In genomic region chr13:71957147-71957546, GRCm38 (mm10) we compare ENCODE assay signal across 11 mouse cellular contexts. TPM values are rescaled to one million over a fixed set of nuclear protein-coding genes. Genes with fewer than 3 reads are reported as not detected.
DNase-seq lines count a peak whose midpoint lies in the region; ATAC-seq and TF ChIP-seq lines count a peak whose summit lies in the region.
"Had no signal": no experiment of that assay in that cellular context is flagged by ENCODE, and none has a peak within 500 bp of the region (broad histone marks: within the 10 kb centered on the region; RNA-seq: fewer than 3 reads in every experiment).

No protein-coding gene starts in this region.

- H3K9me3 ChIP-seq in heart, embryonic 13.5 days, result no peaks in the 10 kb centered on the region
- H3K9me3 ChIP-seq in ES-E14 (ENCODE audit: control insufficient read depth, insufficient read depth, low read depth, low read length), result no peaks in the 10 kb centered on the region
- no peaks in the 10 kb centered on the region for H3K9me3 ChIP-seq in embryonic facial prominence, embryonic 15.5 days (replicated peaks)
- H3K9me3 ChIP-seq in midbrain, embryonic 11.5 days (ENCODE audit: control insufficient read depth, low read length), result no peaks in the 10 kb centered on the region

- in situ Hi-C loops in ES-E14 (cut with MboI; ENCODE audit: low sequenced_read_pairs in 2 of 2, unreplicated experiment in 2 of 2), result loop anchor here (5.0 to 25.0 kb wide), 3 partner anchors 502 to 1305 kb away; partner anchors contain the start of genes Irx2 (in 1 of the 2) and Irx4 (in 1 of the 2)

- H3K36me3 ChIP-seq in heart, embryonic 13.5 days, result no peaks in the 10 kb centered on the region
- no peaks in the 10 kb centered on the region for H3K36me3 ChIP-seq in heart, adult 2 months (ENCODE audit: control insufficient read depth, insufficient read depth, low read length)
- no peaks in the 10 kb centered on the region for H3K36me3 ChIP-seq in ES-E14 (ENCODE audit: control insufficient read depth, insufficient read depth, low read length, poor library complexity, severe bottlenecking)
- no peaks in the 10 kb centered on the region for H3K36me3 ChIP-seq in embryonic facial prominence, embryonic 15.5 days
- peaks cover 3% of the 10 kb centered on the region; the same call in 1 of the 2 replicates for H3K36me3 ChIP-seq in midbrain, embryonic 11.5 days (ENCODE audit: control insufficient read depth, insufficient read depth, low read length)

- H3K27me3 ChIP-seq in heart, embryonic 13.5 days (replicated peaks), result peaks cover 88% of the 10 kb centered on the region
- peaks cover 3% of the 10 kb centered on the region; the same call in 1 of the 2 replicates for H3K27me3 ChIP-seq in heart, adult 2 months (ENCODE audit: control insufficient read depth, insufficient read depth, low read length)
- H3K27me3 ChIP-seq in embryonic facial prominence, embryonic 15.5 days, result peaks cover 85% of the 10 kb centered on the region
- peaks cover 9% of the 10 kb centered on the region; the same call in 1 of the 2 replicates for H3K27me3 ChIP-seq in midbrain, embryonic 11.5 days (ENCODE audit: control insufficient read depth, insufficient read depth, low read length)

- WGBS in heart, embryonic 13.5 days, result 26% methylated on average over 18 of the region's 18 CpGs
- 30% methylated on average over 18 of the region's 18 CpGs for WGBS in heart, adult 2 months
- WGBS in embryonic facial prominence, embryonic 15.5 days, result 17% methylated on average over 18 of the region's 18 CpGs
- 9% methylated on average over 18 of the region's 18 CpGs for WGBS in midbrain, embryonic 11.5 days

- H3K9ac ChIP-seq in heart, embryonic 13.5 days, result peak overlapping the region; percentile 20; the same call in 1 of the 2 replicates
- no peak overlapping the region for H3K9ac ChIP-seq in heart, adult 2 months (ENCODE audit: low read depth, low read length)
- no peak overlapping the region for H3K9ac ChIP-seq in ES-E14 (ENCODE audit: insufficient read depth, low read depth, low read length, poor library complexity, severe bottlenecking)
- H3K9ac ChIP-seq in embryonic facial prominence, embryonic 15.5 days, result no peak overlapping the region
- H3K9ac ChIP-seq in midbrain, embryonic 11.5 days (ENCODE audit: low read length), result peak overlapping the region; percentile 98

- H3K4me2 ChIP-seq in heart, embryonic 13.5 days, result peak overlapping the region; percentile 81
- peak overlapping the region; percentile 44; the same call in 1 of the 2 replicates for H3K4me2 ChIP-seq in embryonic facial prominence, embryonic 15.5 days (replicated peaks)
- H3K4me2 ChIP-seq in midbrain, embryonic 11.5 days, result peak overlapping the region; percentile 63

- no peak for ATAC-seq in heart, embryonic 13.5 days (ENCODE audit: extremely low read depth, insufficient number of reproducible peaks, low FRiP score, low TSS enrichment)
- no peak for ATAC-seq in embryonic facial prominence, embryonic 15.5 days (ENCODE audit: insufficient number of reproducible peaks, low FRiP score, low TSS enrichment, low read depth)
- no peak for ATAC-seq in midbrain, embryonic 11.5 days (ENCODE audit: low FRiP score)

- DNase-seq in heart, adult 2 months, result no peak
- DNase-seq in ES-E14 (ENCODE audit: low read depth, low spot score), result no peak
- peak; percentile 96 for DNase-seq in midbrain, embryonic 11.5 days (ENCODE audit: low spot score, missing footprints)
- no peak for DNase-seq in adipocyte (ENCODE audit: low spot score)
- DNase-seq in gastrocnemius, postnatal 36 days, result no peak
- DNase-seq in gastrocnemius, adult 8-10 months (ENCODE audit: low spot score in 2 of 2), result no peak
- DNase-seq: adrenal gland, postnatal 25 days had no signal

- TF ChIP-seq EP300 in heart, adult 2 months (IDR thresholded peaks at IDR 0.05; ENCODE audit: insufficient read depth, low read depth, low read length), result no peak

- no peak for TF ChIP-seq POLR2A in heart, adult 2 months (IDR thresholded peaks at IDR 0.05; ENCODE audit: insufficient read depth, low read depth, low read length)

- TF ChIP-seq CTCF in heart, adult 2 months (IDR thresholded peaks at IDR 0.05), result no peak

- intact Hi-C loops in heart, adult 2 months (cut with DNase I), result loop anchor here (5.0 kb wide), 1 partner anchor 1075 kb away; no protein-coding TSS in a partner anchor
- intact Hi-C loops in gastrocnemius, postnatal 36 days (cut with DNase I), result no loop called here

- H3K4me1 ChIP-seq in heart, embryonic 13.5 days, result peaks cover 33% of the 10 kb centered on the region
- H3K4me1 ChIP-seq in heart, adult 2 months (ENCODE audit: control insufficient read depth, insufficient read depth, low read length), result no peaks in the 10 kb centered on the region
- peaks cover 0 to 3% of the 10 kb centered on the region in 2 experiments; a peak in 1 of 4 replicates for H3K4me1 ChIP-seq in ES-E14 (ENCODE audit: control insufficient read depth in 2 of 2, insufficient read depth in 2 of 2, low read length in 2 of 2, poor library complexity in 1 of 2)
- H3K4me1 ChIP-seq in embryonic facial prominence, embryonic 15.5 days, result peaks cover 40% of the 10 kb centered on the region
- H3K4me1 ChIP-seq in midbrain, embryonic 11.5 days (ENCODE audit: control insufficient read depth, insufficient read depth, low read length), result peaks cover 57% of the 10 kb centered on the region

- H3K79me2 ChIP-seq in heart, adult 2 months (replicated peaks; ENCODE audit: control insufficient read depth, insufficient read depth, low read length), result no peaks in the 10 kb centered on the region

- H3K27ac ChIP-seq in heart, embryonic 13.5 days (replicated peaks), result no peak overlapping the region
- H3K27ac ChIP-seq in heart, adult 2 months, result no peak overlapping the region
- no peak overlapping the region for H3K27ac ChIP-seq in ES-E14 (ENCODE audit: insufficient read depth, low read depth, low read length, poor library complexity, severe bottlenecking)
- no peak overlapping the region for H3K27ac ChIP-seq in embryonic facial prominence, embryonic 15.5 days (replicated peaks)
- no peak overlapping the region for H3K27ac ChIP-seq in midbrain, embryonic 11.5 days (ENCODE audit: low read depth, low read length)
- H3K27ac ChIP-seq: macrophage had no signal

- H3K4me3 ChIP-seq in heart, embryonic 13.5 days, result peak overlapping the region; percentile 65; the same call in 1 of the 2 replicates
- no peak overlapping the region for H3K4me3 ChIP-seq in heart, adult 2 months
- peak overlapping the region; percentile 7 to 19; a peak in 2 of 4 replicates for H3K4me3 ChIP-seq in ES-E14 (ENCODE audit: insufficient read depth in 1 of 2, low read depth in 1 of 2, low read length in 2 of 2, poor library complexity in 1 of 2, severe bottlenecking in 1 of 2)
- peak overlapping the region; percentile 52; the same call in 1 of the 2 replicates for H3K4me3 ChIP-seq in embryonic facial prominence, embryonic 15.5 days (replicated peaks)
- peak overlapping the region; percentile 95 for H3K4me3 ChIP-seq in midbrain, embryonic 11.5 days (ENCODE audit: low read depth, low read length)

TF ChIP-seq in ES-E14, 5 proteins besides CTCF, POLR2A, EP300 and RAD21:
- TF ChIP-seq HCFC1 (IDR thresholded peaks at IDR 0.05; ENCODE audit: borderline replicate concordance, insufficient read depth, low read length) (no peak), MAFK (IDR thresholded peaks at IDR 0.05; ENCODE audit: insufficient read depth, low read depth, low read length) (no peak), CHD2 (IDR thresholded peaks at IDR 0.05; ENCODE audit: low read depth, low read length) (no peak), ZNF384 (IDR thresholded peaks at IDR 0.05; ENCODE audit: low read depth, low read length) (no peak), ZC3H11A (IDR thresholded peaks at IDR 0.05; ENCODE audit: borderline replicate concordance, low read depth, low read length) (no peak)

RNA-seq across cellular contexts. Expression of gene Irx1, which starts 6.4 kb away (rescaled TPM):
- 1.7 and 2.8 TPM in 2 replicates for polyA plus RNA-seq in heart, embryonic 13.5 days (2015; fragmentation: Nextera tagmentation; extraction: Ambion mirVana)
- 1 to 10 TPM; 5.2 to 6.9 TPM for total RNA-seq in heart, adult 2 months (2021)
- polyA plus RNA-seq in heart, adult 2 months (2012; rRNA removed), result 5.6 and 7.1 TPM in 2 replicates
- 1.5 and 5.5 TPM in 2 replicates for total RNA-seq in ES-E14 (2012; rRNA removed)
- 8.0 and 8.4 TPM in 2 replicates for polyA plus RNA-seq in embryonic facial prominence, embryonic 15.5 days (2015; fragmentation: Nextera tagmentation; extraction: Ambion mirVana)
- polyA plus RNA-seq in midbrain, embryonic 11.5 days (2014; fragmentation: Nextera tagmentation; extraction: Ambion mirVana), result 6.5 and 6.7 TPM in 2 replicates
- not detected for total RNA-seq in gastrocnemius, postnatal 36 days (2021)
- total RNA-seq in gastrocnemius, adult 8-10 months (2022), result not detected
- total RNA-seq: adrenal gland, postnatal 25 days had no signal
- polyA plus RNA-seq: macrophage; testis, adult 2 months had no signal

Comparison
In these comparisons a context has a peak if more than half of its experiments do, and no peak if none do; other contexts are left out.
1. H3K9ac ChIP-seq: peak in heart, embryonic 13.5 days (single experiment) and midbrain, embryonic 11.5 days (single experiment); none in heart, adult 2 months (single experiment), ES-E14 (single experiment) and embryonic facial prominence, embryonic 15.5 days (single experiment).
2. Peak in every context shown above with its lines, with median percentiles within 50 percentile points of each other: H3K4me2 ChIP-seq.